Mouse (Mus musculus) cerebellum, adult 9-10 months (tissue): ENCODE measurements around the gene Cracr2b.

Experiments
- DNase-seq: peaks from one replicate; pipeline ENCODE4 v3.0.0; 2022

The Cracr2b gene

DNA sequence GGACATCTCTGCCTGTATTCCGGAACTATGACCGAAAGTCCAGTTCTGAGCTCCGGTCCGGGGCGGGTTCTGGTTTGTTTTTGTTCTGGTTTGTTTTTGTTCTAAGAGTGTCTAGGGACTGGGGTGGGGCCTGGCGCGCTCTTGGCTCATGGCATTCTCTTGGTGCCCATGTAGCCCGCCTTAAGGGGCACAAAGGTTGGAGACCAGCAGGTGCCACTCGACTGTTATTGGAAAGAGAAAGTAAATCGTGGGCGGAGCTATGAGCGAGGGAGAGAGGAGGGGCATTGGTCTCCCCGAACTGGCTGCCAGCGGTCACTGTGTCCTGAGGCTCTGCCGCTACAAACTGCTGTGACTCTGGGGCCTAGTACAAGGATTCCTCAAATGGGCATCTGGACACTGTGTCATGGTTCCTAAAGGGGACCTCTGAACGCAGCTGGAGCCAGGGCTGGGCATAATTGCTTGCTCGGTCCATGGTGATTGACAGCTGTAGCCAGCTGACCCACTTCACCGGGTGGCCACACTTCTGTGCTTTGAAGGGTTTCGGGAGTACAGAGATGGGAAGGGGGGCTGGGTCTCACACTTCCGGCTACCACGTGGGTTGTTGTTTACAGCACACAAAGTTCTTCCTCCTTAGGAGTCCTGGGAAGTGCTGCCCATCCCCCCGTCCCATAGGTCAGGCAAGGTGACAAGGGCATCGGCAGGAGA, 5.1 kb upstream of the Cracr2b start:
- DNase-seq = peak; percentile 84

DNA sequence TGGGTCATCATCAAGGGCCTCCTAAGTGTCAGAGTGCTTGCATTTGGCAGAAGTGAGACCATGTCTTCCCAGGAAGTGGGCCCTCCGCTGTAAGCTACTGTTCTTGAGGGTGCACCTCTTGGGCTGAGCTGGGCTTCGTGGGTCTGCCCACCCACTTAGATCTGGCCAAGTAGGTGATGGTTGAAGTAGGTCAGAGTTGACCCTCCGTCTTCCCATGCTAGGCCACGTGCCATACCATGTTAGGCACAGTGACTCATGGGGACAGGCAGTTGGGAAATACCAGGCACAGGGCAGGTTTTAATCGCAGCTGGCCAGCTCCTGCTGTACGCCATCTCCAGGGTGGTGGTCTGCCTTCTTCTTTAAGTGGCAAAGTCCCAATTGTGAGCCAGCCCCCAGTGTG, 4.2 kb upstream of the Cracr2b start:
- no peak for DNase-seq

DNA sequence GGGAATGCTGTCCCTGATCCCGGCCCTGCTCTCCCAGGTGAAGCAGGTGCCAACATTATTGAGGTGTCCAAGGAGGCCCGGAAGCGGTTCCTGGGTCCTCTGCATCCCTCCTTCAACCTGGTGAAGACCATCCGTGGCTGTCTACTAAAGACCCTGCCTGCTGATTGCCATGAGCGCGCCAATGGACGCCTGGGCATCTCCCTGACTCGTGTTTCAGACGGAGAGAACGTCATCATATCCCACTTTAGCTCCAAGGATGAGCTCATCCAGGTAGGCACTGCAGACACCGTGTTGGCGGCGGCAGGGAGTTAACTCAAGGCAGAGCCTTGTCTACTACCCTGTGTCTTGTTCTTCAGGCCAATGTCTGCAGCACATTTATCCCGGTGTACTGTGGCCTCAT, 3.7 kb upstream of the Cracr2b start:
- no peak for DNase-seq

DNA sequence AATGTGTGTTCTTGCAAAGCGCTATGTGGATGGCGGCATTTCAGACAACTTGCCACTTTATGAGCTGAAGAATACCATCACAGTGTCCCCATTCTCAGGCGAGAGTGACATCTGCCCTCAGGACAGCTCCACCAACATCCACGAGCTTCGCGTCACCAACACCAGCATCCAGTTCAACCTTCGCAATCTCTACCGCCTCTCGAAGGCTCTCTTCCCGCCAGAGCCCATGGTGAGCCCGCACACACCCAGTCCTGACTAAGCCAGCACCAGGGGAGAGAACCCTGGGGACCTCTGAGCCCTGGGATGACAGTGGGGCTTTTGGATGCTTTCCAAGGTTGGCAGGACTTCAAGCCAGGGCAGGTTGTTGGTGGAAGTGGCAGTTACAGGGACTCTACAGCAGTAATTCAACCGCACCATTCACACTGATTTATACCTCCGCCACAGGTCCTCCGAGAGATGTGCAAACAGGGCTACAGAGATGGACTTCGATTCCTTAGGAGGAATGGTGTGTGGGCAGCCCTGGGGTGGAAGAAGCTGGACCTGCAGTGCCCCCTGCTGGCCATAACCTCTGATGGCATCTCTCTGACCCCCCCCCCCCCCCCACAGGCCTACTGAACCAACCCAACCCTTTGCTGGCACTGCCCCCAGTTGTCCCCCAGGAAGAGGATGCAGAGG, 2.8 kb upstream of the Cracr2b start:
- DNase-seq = peak; percentile 77

DNA sequence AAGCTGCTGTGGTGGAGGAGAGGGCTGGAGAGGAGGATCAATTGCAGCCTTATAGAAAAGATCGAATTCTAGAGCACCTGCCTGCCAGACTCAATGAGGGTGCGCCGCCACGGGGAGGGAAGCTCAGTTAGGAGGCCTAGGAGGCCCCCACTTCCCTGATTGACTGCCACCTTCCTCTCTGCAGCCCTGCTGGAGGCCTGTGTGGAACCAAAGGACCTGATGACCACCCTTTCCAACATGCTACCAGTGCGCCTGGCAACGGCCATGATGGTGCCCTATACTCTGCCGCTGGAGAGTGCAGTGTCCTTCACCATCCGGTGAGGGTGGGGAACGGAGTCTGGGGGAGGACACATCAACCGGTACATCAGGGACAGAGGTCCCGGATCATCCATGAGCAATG, 2.2 kb upstream of the Cracr2b start:
- no peak for DNase-seq

DNA sequence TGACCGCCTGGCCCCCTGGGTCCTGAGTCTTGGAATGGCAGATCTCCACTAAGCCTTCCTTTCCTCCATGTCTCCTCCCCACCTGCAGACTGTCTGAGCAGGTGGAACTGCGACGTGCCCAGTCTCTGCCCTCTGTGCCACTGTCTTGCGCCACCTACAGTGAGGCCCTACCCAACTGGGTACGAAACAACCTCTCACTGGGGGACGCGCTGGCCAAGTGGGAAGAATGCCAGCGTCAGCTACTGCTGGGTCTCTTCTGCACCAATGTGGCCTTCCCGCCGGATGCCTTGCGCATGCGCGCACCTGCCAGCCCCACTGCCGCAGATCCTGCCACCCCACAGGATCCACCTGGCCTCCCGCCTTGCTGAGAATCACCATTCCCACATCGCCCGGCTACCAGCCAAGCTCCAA, 1.6 kb upstream of the Cracr2b start:
- DNase-seq = peak; percentile 88

DNA sequence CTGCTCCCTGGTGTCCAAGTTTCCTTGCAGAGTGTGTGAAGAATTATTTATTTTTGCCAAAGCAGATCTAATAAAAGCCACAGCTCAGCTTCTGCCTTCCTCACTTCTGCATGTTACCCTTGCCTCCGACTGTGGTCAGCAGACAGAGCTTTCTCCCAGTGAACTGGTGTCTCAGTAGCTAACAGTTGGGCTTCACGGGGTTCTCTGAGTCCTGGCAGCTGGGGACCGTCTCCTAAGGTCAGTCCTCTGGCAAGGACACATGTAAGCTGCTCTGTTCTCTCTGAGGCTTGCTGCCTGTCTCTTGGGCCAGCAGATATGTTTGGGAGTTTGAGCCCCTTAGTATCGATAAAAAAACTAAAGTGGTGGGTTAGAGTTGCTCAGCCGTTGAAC, 898 bp upstream of the Cracr2b start:
- no peak for DNase-seq

DNA sequence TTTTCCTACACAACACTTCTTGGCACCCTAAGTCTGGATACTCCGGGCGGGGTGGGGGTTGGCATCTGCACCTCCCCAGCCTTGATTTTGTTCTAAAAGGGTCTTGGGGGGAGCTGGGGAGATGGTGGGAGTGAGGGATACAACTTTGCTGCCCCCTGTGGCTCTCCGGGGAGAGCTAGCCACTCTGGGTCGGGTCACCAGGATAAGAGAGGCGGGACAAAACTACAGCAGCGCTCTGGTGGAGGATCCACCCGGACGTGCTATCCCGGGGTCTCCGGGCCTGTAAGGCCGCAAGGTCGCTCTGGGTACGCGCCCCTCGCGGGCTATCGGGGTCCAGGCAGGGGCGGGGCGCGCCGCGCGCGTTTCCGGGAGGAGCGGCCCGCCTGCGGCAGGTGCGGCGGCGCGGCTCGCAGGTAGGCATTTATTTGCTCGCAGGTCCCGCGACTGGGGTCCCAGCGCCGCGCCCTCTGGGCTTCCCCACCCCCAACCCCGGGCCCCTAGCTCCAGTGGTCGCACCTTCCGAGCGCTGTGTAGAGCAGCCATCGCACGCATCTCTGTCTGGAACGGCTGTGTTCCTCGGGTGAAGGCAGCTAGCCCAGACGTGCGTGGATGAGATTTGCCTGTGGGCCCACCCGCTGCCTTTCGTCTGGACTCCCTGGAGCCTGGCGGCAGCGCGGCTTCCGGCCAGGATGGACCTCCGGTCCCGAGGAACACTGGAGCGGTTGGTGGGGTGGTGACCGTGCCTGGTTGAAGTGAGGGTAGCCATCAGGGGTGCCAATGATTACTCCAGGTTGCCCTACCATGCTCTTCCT, 833 bp downstream of the Cracr2b start:
- DNase-seq = no peak

DNA sequence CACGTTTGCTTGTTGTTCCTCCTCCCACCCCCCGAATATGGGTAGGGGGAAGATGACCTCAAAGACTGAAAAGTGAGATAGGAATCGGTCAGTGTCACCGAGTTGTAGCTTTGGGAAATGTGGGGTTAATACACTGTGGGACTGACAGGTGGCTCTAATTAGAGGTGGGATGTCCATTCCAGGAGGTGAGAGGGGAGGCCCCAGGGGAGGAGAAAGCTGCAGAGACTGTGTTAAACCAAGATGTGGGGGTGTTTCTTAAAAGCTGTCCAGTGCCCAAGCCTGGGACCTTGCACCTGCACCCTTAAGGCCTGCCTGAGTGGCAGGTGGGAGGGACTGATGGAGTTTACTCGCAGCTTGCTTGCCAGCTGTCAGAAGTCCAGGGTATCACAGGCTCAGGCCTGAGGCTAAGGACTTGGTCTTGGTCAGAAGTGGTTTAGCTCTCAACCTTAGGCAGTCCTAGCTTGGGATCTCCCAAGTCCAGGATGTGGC, 1.5 kb downstream of the Cracr2b start:
- no peak for DNase-seq

DNA sequence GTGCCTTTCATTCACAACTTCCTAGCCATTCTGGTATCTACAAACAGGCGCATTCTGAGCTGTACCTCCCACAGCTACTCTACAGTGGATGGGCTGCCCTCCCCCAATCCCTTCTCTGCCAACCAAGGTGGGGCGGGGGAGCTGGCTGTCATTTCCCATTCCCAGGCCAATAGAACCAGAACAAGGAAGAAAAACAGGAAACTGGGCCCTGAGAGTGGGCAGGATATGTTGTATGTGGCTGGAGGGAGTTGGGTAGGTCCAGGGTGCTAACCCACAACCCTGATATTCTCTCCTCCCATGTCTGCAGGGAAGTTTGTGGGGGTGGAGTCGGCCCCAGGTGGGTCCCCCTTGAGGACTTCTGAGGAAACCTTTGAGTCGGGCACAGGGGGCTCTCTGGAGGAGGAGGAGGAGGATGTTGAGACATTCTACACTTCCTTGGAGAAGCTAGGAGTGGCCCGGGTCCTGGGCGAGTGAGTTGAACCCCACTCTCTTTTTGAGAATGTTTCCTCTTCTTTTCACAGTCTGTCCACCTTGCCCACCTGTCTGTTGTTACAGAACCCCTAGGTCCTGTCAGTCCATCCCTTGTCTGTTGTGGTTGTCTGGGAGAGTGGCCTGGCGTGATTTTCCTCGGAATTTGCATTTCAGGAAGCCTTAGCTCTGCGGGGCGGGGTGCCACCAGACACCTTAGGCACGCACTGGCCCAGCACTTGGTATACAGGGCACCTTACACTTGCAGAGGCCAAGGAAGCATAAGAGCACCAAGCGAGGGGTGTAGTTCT, 3.1 kb downstream of the Cracr2b start:
- DNase-seq = no peak

DNA sequence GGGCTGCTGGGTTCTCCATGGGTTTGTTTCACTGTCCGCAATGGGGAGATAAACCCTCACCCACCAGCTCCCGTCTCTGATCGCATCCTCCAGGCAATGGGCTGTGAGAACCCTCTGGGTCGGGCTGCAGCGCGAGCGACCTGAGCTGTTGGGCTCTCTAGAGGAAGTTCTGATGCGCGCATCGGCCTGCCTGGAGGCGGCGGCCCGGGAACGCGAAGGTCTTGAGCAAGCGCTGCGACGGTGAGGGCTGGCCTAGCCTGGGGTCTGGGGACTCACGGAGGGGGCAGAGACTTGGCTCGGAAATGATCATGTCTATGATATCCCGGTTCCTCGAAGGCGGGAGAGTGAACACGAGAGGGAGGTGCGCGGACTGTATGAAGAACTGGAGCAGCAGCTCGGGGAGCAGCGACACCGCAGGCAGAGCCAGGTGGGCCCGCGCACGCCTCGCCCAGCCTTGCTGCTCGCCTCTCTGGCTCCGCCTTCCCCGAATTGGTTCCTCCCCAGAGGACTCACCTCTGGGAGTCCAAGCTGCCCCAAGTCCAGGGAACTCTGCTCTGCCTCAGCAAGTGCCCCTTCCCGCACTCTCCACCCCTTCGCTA, 3.8 kb downstream of the Cracr2b start:
- DNase-seq = no peak

DNA sequence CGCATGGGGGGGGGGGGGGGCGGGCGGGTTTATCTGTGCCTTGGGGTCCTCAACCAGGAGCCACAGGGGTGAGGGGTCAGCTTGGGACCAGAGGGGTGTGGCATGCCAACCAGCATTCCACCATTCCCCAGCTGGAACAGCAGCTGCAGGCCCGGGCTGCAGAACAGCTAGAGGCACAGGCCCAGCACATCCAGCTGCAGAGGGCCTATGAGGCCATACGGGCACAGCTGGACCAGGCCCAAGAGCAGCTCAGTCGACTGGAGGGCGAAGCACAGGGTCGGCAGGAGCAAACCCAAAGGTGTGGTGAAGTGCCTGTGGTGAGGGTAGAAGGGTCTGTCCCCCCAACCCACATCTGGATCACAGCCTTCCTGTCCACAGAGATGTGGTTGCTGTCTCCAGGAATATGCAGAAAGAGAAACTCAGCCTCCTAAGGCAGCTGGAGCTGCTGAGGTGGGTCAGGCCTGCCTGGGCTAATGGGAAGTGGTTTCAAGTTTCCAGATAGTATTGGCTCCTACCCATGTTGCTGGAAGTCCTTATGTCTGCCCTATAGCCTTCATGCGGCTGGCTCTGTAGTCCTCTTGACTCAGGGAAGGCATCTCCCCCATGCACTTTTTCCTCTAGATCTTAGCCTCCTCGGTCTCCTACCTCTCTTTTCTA, 4.6 kb downstream of the Cracr2b start:
- no peak for DNase-seq

DNA sequence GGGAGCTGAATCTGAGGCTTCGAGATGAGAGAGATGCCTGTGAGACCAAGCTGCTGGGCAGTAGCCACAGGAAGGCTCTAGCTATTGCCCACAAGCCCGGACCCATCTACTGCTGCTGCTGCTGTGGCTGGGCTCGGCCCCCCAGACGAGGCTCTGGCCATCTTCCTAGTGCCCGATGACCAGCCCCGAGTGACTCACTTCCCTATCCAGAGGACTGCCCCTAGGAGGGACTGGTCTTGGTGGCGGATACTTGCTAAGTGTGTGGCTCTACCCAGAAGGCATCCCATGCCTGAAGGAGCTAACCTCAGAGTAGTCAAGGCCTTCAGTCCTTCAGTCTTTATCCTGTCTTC, 5.1 kb downstream of the Cracr2b start:
- no peak for DNase-seq

DNA sequence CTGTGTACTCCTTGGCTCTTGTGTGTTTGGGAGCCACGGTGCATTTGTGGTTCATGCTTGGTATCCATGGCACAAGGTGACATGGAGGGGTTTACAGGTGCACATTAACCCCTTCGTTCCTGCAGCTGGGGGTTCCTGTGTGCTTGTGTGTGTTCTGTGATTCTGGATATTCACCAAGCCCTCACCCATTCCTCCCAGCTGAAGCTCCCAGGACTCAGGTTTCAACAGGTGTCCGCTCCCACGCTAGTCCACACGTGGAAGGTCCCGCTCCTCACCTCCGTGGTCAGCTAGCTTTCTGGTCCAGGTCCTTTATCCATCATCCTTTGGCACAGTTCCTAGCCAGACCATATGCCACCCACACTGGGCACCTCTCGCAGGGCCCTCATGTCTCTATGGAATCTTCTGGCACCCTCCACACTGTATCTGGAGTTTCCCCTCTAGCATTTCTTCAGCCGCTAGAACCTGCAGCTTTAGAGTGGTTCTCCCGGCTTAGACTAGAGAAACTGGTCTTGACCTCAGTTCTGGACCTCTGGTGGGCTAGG, 5.8 kb downstream of the Cracr2b start:
- DNase-seq = no peak

DNA sequence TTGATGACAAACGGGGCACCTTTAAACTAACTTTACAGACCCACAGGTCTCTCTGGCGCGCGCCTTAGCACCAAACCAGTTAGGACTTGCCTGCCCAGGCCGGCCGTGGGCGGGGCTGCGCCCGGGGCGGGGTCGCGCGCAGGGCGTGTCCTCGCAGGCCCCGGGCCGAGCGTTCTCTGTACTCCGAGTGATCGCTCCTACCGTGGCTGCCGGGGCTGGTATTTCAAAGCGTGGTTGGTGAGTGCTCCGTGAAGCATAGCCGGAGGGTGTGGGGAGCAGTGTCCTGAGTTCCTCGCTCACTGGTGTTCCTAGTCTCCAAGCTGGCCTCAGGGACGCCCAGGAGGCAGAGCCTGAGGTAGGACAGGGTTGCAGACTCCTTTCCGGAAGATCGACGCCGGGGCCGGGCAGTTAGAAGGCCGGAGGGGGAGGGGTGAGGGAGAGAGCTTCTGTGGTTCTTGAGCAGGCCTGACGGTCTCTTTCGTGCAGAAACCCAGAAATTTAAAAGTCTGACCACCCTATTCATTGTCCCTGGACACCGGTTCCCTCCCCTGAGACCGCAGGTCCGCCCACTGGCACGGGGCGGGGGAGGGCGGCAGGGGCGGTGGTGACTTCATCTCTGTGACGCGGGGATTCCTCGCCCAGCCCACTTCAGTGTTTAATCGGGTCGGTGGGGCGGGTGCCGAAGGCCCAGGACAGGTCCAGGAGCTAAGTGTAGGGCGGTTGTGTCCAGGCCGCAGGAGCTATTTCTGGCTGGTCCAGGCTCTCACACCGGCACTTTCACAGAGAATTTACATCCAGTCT, 6.5 kb downstream of the Cracr2b start, which contains the start of gene Cd151:
Cd151 (plus strand) TSS at position 163 of the 801 bp plus-strand sequence.
- DNase-seq = no peak

DNA sequence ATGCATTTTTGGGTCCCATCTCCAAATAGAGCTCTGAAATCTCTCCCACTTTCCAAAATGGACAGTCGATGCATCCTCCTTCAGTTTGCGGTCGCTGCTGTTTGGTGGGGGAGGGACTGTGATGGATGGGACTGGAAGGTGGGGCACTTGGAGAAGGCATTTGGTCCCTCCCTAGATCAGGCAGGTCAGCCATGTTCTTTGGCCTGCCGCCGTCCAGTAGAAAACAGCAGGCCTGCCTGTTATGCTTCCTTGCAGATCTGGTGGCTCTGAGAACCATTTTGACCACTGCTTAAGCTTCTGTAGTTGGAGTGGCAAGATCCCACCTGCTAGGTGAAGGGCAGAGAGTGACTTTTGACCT, 7.2 kb downstream of the Cracr2b start:
- no peak for DNase-seq

DNA sequence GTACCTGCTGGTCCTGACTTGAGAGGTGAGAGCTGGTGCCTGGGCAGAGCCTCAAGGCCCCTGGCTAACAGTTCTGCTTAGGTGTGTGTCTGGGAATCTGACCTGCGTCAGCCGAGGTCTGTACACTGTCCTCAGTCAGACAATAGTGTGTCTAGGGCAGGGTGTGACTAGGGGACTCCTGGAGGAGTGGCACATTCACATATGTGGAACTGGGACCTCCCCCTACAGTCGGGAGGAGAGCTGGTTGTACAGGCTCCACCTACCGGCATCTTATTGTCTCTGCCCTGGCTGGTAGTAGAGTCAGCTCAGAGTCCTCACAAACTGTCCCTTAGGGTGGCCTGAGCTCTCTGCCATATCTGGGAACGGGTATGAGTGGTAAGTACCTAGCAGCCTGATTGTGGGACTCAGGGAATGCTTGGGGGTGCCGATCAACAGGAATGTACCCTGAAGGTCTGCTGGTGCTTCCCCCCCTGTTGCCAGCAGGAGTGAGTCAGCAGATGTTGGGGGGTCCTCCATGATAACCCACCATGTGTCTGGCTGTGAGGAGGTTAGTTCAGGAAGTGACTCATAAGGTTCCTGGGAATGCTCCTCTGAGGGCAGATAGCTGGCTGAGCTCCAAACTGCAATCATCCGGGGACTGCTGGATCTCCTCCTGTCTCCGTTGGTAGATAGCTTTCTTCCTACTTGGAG, 7.8 kb downstream of the Cracr2b start:
- no peak for DNase-seq

DNA sequence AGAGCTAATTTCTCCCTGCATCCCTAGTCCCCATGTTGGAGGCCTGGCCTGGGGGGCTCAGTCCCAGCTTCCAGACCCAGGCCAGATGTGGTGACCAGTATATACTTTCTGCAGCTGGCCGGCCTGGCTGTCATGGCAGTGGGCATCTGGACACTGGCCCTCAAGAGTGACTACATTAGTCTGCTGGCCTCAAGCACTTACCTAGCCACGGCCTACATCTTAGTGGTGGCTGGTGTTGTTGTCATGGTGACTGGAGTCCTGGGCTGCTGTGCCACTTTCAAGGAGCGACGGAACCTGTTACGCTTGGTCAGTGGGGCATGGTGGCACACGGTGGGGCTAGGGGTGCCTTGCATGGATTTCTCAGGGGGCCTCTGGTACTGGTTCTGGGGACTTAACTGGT, 8.5 kb downstream of the Cracr2b start:
- no peak for DNase-seq

DNA sequence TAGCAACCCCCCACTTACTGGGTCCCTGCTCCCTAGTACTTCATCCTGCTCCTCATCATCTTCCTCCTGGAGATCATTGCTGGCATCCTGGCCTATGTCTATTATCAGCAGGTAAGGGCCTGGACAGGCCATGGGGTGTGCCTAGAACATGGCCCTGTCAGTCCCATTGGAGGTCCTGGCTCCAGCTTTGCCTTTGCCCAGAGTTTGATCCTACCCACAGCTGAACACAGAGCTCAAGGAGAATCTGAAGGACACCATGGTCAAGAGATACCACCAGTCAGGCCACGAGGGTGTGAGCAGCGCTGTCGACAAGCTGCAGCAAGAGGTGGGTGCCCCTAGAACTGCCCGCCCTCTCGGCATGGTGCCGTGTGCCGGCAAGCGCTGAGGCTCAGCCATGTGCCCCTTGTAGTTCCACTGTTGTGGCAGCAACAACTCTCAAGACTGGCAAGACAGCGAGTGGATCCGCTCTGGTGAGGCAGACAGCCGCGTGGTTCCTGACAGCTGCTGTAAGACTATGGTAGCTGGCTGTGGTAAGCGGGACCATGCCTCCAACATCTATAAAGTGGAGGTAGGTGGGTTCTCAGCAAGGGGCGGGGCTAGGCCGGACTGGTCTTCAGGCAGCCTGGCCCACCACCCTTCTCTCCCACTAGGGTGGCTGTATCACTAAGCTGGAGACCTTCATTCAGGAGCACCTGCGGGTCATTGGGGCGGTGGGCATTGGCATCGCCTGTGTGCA, 9.2 kb downstream of the Cracr2b start:
- DNase-seq = no peak

DNA sequence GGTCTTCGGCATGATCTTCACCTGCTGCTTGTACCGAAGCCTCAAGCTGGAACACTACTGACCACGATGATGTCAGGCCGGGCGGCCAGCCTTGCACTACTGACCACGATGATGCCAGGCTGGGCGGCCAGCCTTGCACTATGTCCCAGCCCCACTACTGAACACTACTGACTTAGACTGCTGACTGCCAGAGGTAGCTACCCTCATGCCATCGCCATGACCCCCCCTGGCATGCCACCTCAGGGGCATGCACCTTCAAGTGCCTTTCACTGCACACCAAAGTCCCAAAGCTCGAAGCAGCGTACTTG, 9.7 kb downstream of the Cracr2b start:
- no peak for DNase-seq
